Mouse (Mus musculus): ENCODE results near the gene Slc25a47. TPM values are rescaled to one million over a fixed set of nuclear protein-coding genes. Genes with fewer than 3 reads are reported as not detected.

The Slc25a47 gene
- polyA plus RNA-seq, 1 experiment from 2014 or later, result 5.9 TPM

MicroRNAs encoded within 50 kb of the gene (microRNA counts, 519-probe panel; counts per million panel counts)
- microRNA mmu-miR-345-3p, result 209 counts per million, percentile 61 among the panel's probes with 10 or more counts
- microRNA mmu-miR-345-5p, result 1,756 counts per million, percentile 63 among the panel's probes with 10 or more counts

Small RNAs within 50 kb of the gene (microRNA-seq; reads per million reads assigned to microRNA genes)
- gene Mir345, result 80.3 reads per million, percentile 52 among the genes with 10 or more reads in this experiment

Other genes with a start within 250 kb of the Slc25a47 start
- gene Degs2, start 133.7 kb upstream of the Slc25a47 start, polyA plus RNA-seq (2015; fragmentation: Nextera tagmentation; extraction: Ambion mirVana), result 0.41 and 1.3 TPM in 2 replicates
- 9.8 and 11.7 TPM in 2 replicates for gene Yy1, start 43.1 kb upstream of the Slc25a47 start, polyA plus RNA-seq (2015; fragmentation: Nextera tagmentation; extraction: Ambion mirVana)
- gene Slc25a29, start 163 bp upstream of the Slc25a47 start, polyA plus RNA-seq (2015; fragmentation: Nextera tagmentation; extraction: Ambion mirVana), result 3.3 and 3.4 TPM in 2 replicates
- 4.2 and 6.3 TPM in 2 replicates for gene Wdr25, start 57.6 kb downstream of the Slc25a47 start, polyA plus RNA-seq (2015; fragmentation: Nextera tagmentation; extraction: Ambion mirVana)
- 58.4 and 59.9 TPM in 2 replicates for gene Wars, start 58.1 kb downstream of the Slc25a47 start, polyA plus RNA-seq (2015; fragmentation: Nextera tagmentation; extraction: Ambion mirVana)
- gene Begain, start 232.2 kb downstream of the Slc25a47 start, polyA plus RNA-seq (2015; fragmentation: Nextera tagmentation; extraction: Ambion mirVana), result 1.7 and 2.0 TPM in 2 replicates